Mouse (Mus musculus) erythroblast, embryonic 14.5 days (primary cell): ENCODE measurements around the gene Tns1.

ENCODE experiments used
- GATA1 ChIP-seq: IDR thresholded peaks from 2 replicates; pipeline ENCODE4 v1.6.1; 2012; ENCODE audit warnings: low read length, inconsistent platforms, mixed read lengths
- TAL1 ChIP-seq: IDR thresholded peaks from 3 replicates; pipeline ENCODE4 v1.6.1; 2012; ENCODE audit warnings: low read length, inconsistent platforms, mixed read lengths

DNA sequence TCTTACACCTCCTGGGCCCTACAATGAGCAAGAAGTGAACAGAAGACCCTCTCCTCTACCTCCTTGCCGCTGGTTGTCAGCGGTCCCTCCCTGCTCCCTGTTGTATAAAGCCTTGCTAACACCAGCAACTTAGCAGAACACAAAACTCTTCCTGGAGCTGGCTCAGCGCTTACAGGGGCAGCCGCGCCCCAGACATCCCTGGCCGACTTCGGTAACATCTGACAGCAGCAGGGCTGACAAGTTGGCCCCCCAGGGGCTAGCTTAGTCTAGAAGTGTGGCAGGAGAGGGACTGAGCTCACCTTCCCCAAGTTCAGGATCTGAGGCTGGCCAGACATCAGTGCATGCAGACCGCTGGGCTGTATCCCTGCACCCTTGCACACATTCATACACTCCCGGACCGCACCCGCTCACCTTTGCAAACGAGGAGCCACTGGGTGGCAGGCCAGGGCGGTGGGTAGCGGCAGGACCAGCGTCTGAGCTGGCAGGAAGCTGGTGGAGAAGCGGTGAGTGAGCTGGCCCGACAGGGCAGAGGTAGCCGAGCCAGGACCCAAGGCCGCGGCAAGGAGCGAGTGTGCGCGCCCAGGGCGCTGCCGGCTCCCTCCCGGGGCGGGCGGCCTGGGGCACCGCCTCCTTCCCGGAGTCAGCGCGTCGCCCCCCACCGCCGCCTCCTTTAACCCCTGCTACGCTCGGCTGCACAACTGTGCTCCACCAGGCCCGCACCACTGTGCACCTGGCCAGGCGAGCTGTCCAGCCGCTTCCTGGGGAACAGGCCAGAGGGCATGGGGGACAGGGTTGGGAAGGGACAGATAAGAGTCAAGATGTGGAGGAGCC, 87.5 kb downstream of the Tns1 start:
- no peak for TF ChIP-seq TAL1
- TF ChIP-seq GATA1 = no peak
